Mouse (Mus musculus): Measurements from ENCODE around the gene Fgd5. TPM values are rescaled to one million over a fixed set of nuclear protein-coding genes. Genes with fewer than 3 reads are reported as not detected.

Gene Fgd5
- total RNA-seq, 2 experiments from 2014 or later: 4.6 TPM

- intact Hi-C loops (cut with DNase I): no loop called here
- Histone ChIP-seq H3K27ac (no peak overlapping the region), H3K4me3 (no peak overlapping the region)
- no peak for TF ChIP-seq CTCF (IDR thresholded peaks at IDR 0.05)
- no peak for DNase-seq (ENCODE audit: extremely low spot score in 1 of 2, low spot score in 2 of 2)
Observed at GRCm38 (mm10) chr6:92041271-92041670, 62.6 kb downstream of the Fgd5 start.

GRCm38 (mm10) chr6:92042055-92042454, 63.4 kb downstream of the Fgd5 start:
- Histone ChIP-seq H3K27ac (no peak overlapping the region), H3K4me3 (no peak overlapping the region)
- TF ChIP-seq CTCF (IDR thresholded peaks at IDR 0.05): no peak
- peak; percentile 19 to 28 for DNase-seq (ENCODE audit: extremely low spot score in 1 of 2, low spot score in 2 of 2)
- intact Hi-C loops (cut with DNase I): no loop called here

GRCm38 (mm10) chr6:92042850-92043249, 64.2 kb downstream of the Fgd5 start:
- intact Hi-C loops (cut with DNase I): no loop called here
- no peak for TF ChIP-seq CTCF (IDR thresholded peaks at IDR 0.05)
- Histone ChIP-seq H3K4me3 (no peak overlapping the region), H3K27ac (no peak overlapping the region)
- no peak for DNase-seq (ENCODE audit: extremely low spot score in 1 of 2, low spot score in 2 of 2)

GRCm38 (mm10) chr6:92057768-92058167, 79.1 kb downstream of the Fgd5 start:
- Histone ChIP-seq H3K27ac (no peak overlapping the region), H3K4me3 (no peak overlapping the region)
- intact Hi-C loops (cut with DNase I): no loop called here
- DNase-seq (ENCODE audit: extremely low spot score in 1 of 2, low spot score in 2 of 2): no peak
- TF ChIP-seq CTCF (IDR thresholded peaks at IDR 0.05): peak; percentile 21

- TF ChIP-seq CTCF (IDR thresholded peaks at IDR 0.05): no peak
- DNase-seq (ENCODE audit: extremely low spot score in 1 of 2, low spot score in 2 of 2): no peak
- H3K4me3 ChIP-seq: no peak overlapping the region
- H3K27ac ChIP-seq: no peak overlapping the region
- intact Hi-C loops (cut with DNase I): no loop called here
Observed at GRCm38 (mm10) chr6:92061725-92062124, 83.0 kb downstream of the Fgd5 start.

- Histone ChIP-seq H3K27ac (no peak overlapping the region), H3K4me3 (no peak overlapping the region)
- TF ChIP-seq CTCF (IDR thresholded peaks at IDR 0.05): no peak
- intact Hi-C loops (cut with DNase I): no loop called here
- DNase-seq (ENCODE audit: extremely low spot score in 1 of 2, low spot score in 2 of 2): no peak
Observed at GRCm38 (mm10) chr6:92063452-92063851, 84.8 kb downstream of the Fgd5 start.

- Histone ChIP-seq H3K4me3 (no peak overlapping the region), H3K27ac (no peak overlapping the region)
- intact Hi-C loops (cut with DNase I): no loop called here
- DNase-seq (ENCODE audit: extremely low spot score in 1 of 2, low spot score in 2 of 2): no peak
- no peak for TF ChIP-seq CTCF (IDR thresholded peaks at IDR 0.05)
Observed at GRCm38 (mm10) chr6:92064101-92064500, 85.4 kb downstream of the Fgd5 start.

GRCm38 (mm10) chr6:92065721-92066496, 87.2 kb downstream of the Fgd5 start:
- peak; percentile 47 to 54 for DNase-seq (ENCODE audit: extremely low spot score in 1 of 2, low spot score in 2 of 2)
- no peak overlapping the region for H3K27ac ChIP-seq
- intact Hi-C loops (cut with DNase I): loop anchor here (1.0 kb wide), 1 partner anchor 289 kb away; no protein-coding TSS in a partner anchor
- no peak overlapping the region for H3K4me3 ChIP-seq
- TF ChIP-seq CTCF (IDR thresholded peaks at IDR 0.05): peak; percentile 78

- peak; percentile 70 to 78 for DNase-seq (ENCODE audit: extremely low spot score in 1 of 2, low spot score in 2 of 2)
- H3K27ac ChIP-seq: no peak overlapping the region
- no peak overlapping the region for H3K4me3 ChIP-seq
- TF ChIP-seq CTCF (IDR thresholded peaks at IDR 0.05): peak; percentile 94
- intact Hi-C loops (cut with DNase I): loop anchor here (1.0 kb wide), 1 partner anchor 166 kb away; no protein-coding TSS in a partner anchor
Observed at GRCm38 (mm10) chr6:92067146-92067790, 88.6 kb downstream of the Fgd5 start.

- Histone ChIP-seq H3K27ac (no peak overlapping the region), H3K4me3 (no peak overlapping the region)
- intact Hi-C loops (cut with DNase I): no loop called here
- TF ChIP-seq CTCF (IDR thresholded peaks at IDR 0.05): no peak; the same call in 1 of the 2 replicates
- no peak for DNase-seq (ENCODE audit: extremely low spot score in 1 of 2, low spot score in 2 of 2)
Observed at GRCm38 (mm10) chr6:92071121-92071839, 92.6 kb downstream of the Fgd5 start.

- DNase-seq (ENCODE audit: extremely low spot score in 1 of 2, low spot score in 2 of 2): no peak
- H3K4me3 ChIP-seq: no peak overlapping the region
- no peak for TF ChIP-seq CTCF (IDR thresholded peaks at IDR 0.05)
- H3K27ac ChIP-seq: no peak overlapping the region
- intact Hi-C loops (cut with DNase I): no loop called here
Observed at GRCm38 (mm10) chr6:92080730-92081129, 102.1 kb downstream of the Fgd5 start.

GRCm38 (mm10) chr6:92082756-92083155, 104.1 kb downstream of the Fgd5 start:
- no peak overlapping the region for H3K27ac ChIP-seq
- no peak for DNase-seq (ENCODE audit: extremely low spot score in 1 of 2, low spot score in 2 of 2)
- H3K4me3 ChIP-seq: no peak overlapping the region
- intact Hi-C loops (cut with DNase I): no loop called here
- TF ChIP-seq CTCF (IDR thresholded peaks at IDR 0.05): no peak
